Mouse (Mus musculus) bone marrow, adult 2 months (tissue): ENCODE measurements around the gene 1700049E17Rik2.
"Not testable (repeated sequence)": the region's sequence is repeated elsewhere in the genome, so short reads cannot be mapped to it uniquely, and the experiment has no call there.

Experiments used
- CTCF ChIP-seq: fragments of 200-500 bp; IDR thresholded peaks from 2 replicates; pipeline ENCODE4 v1.5.1; 2011; ENCODE audit warnings: low read length, control low read depth; ENCODE audit not compliant: control insufficient read depth, insufficient read depth
- POLR2A ChIP-seq: fragments of 200-500 bp; IDR thresholded peaks from 2 replicates; pipeline ENCODE4 v1.6.1; 2011; ENCODE audit warnings: low read depth, mild to moderate bottlenecking, control low read depth, low read length, borderline replicate concordance; ENCODE audit not compliant: control insufficient read depth

GRCm38 (mm10) chr14:41555483-41555882 is 17.5 kb upstream of the 1700049E17Rik2 start, which contains the start of gene Gm7970:
- not testable (repeated sequence) for TF ChIP-seq CTCF, POLR2A
